Mouse (Mus musculus): Measurements from ENCODE around the gene Ier2. TPM values are rescaled to one million over a fixed set of nuclear protein-coding genes. Genes with fewer than 3 reads are reported as not detected.
"Not testable (repeated sequence)": the region's sequence is repeated elsewhere in the genome, so short reads cannot be mapped to it uniquely, and the experiment has no call there.

The Ier2 gene
- polyA plus RNA-seq, 1 experiment, result 39.5 TPM

- WGBS, result 59% methylated on average over 7 of the region's 7 CpGs
Measured at GRCm38 (mm10) chr8:84699861-84700322, 37.2 kb upstream of the Ier2 start.

GRCm38 (mm10) chr8:84698929-84699401 is 36.3 kb upstream of the Ier2 start:
- WGBS, result 38% methylated on average over 9 of the region's 9 CpGs
- peak; percentile 64 for DNase-seq (ENCODE audit: low read depth, low spot score)

More at GRCm38 (mm10) chr8:84699861-84700322, 37.2 kb upstream of the Ier2 start:
- no peak for DNase-seq (ENCODE audit: low read depth, low spot score)

- DNase-seq (ENCODE audit: low read depth, low spot score), result no peak
- 69% methylated on average over 5 of the region's 5 CpGs for WGBS
Measured at GRCm38 (mm10) chr8:84698288-84698687, 35.6 kb upstream of the Ier2 start.

- 86% methylated on average over 14 of the region's 14 CpGs for WGBS
- DNase-seq (ENCODE audit: low read depth, low spot score), result no peak
Measured at GRCm38 (mm10) chr8:84697166-84698130, 34.8 kb upstream of the Ier2 start.

- 91% methylated on average over 6 of the region's 6 CpGs for WGBS
- DNase-seq (ENCODE audit: low read depth, low spot score), result no peak
Measured at GRCm38 (mm10) chr8:84695140-84695539, 32.5 kb upstream of the Ier2 start.

- WGBS, result 81% methylated on average over 4 of the region's 4 CpGs
Measured at GRCm38 (mm10) chr8:84693332-84693731, 30.7 kb upstream of the Ier2 start.

GRCm38 (mm10) chr8:84689091-84689915 is 26.7 kb upstream of the Ier2 start:
- peak; percentile 76 for DNase-seq (ENCODE audit: low read depth, low spot score)
- under 1% methylated on average over 47 of the region's 47 CpGs for WGBS

More at GRCm38 (mm10) chr8:84693332-84693731, 30.7 kb upstream of the Ier2 start:
- DNase-seq (ENCODE audit: low read depth, low spot score), result no peak

- WGBS, result under 1% methylated on average over 36 of the region's 37 CpGs
- no peak for DNase-seq (ENCODE audit: low read depth, low spot score)
Measured at GRCm38 (mm10) chr8:84687705-84688100, 25.1 kb upstream of the Ier2 start, which contains the start of gene Nacc1. Nacc1 (minus strand) TSS chr8:84687862.

- under 1% methylated on average over 50 of the region's 62 CpGs for WGBS
- no peak for DNase-seq (ENCODE audit: low read depth, low spot score)
Measured at GRCm38 (mm10) chr8:84687003-84687704, 24.5 kb upstream of the Ier2 start.

- WGBS, result 7% methylated on average over 20 of the region's 20 CpGs
- DNase-seq (ENCODE audit: low read depth, low spot score), result no peak
Measured at GRCm38 (mm10) chr8:84686191-84687002, 23.7 kb upstream of the Ier2 start, which contains the start of gene Trmt1. Trmt1 (plus strand) TSS chr8:84686307.

GRCm38 (mm10) chr8:84684537-84684936 is 21.9 kb upstream of the Ier2 start:
- no peak for DNase-seq (ENCODE audit: low read depth, low spot score)
- WGBS, result 55% methylated on average over 3 of the region's 3 CpGs

- no peak for DNase-seq (ENCODE audit: low read depth, low spot score)
- WGBS, result 83% methylated on average over 2 of the region's 2 CpGs
Measured at GRCm38 (mm10) chr8:84682257-84682656, 19.6 kb upstream of the Ier2 start.

GRCm38 (mm10) chr8:84681476-84681875 is 18.8 kb upstream of the Ier2 start:
- DNase-seq (ENCODE audit: low read depth, low spot score), result no peak
- WGBS, result 77% methylated on average over 2 of the region's 2 CpGs

GRCm38 (mm10) chr8:84677305-84677704 is 14.7 kb upstream of the Ier2 start:
- WGBS, result 89% methylated on average over 5 of the region's 5 CpGs
- no peak for DNase-seq (ENCODE audit: low read depth, low spot score)

GRCm38 (mm10) chr8:84670295-84671006 is 7.8 kb upstream of the Ier2 start:
- not testable (repeated sequence) for DNase-seq (ENCODE audit: low read depth, low spot score)
- WGBS, result 55% methylated on average over 5 of the region's 5 CpGs

GRCm38 (mm10) chr8:84668731-84669485 is 6.3 kb upstream of the Ier2 start:
- DNase-seq (ENCODE audit: low read depth, low spot score), result no peak
- 71% methylated on average over 6 of the region's 6 CpGs for WGBS

- DNase-seq (ENCODE audit: low read depth, low spot score), result no peak
- WGBS, result 33% methylated on average over 1 of the region's 1 CpGs
Measured at GRCm38 (mm10) chr8:84668081-84668480, 5.4 kb upstream of the Ier2 start.

Data from large intestine, adult 2 months (tissue).